Mouse (Mus musculus) liver, embryonic 14.5 days (tissue): Measurements from ENCODE around the gene Ddx6. TPM values are rescaled to one million over a fixed set of nuclear protein-coding genes. Genes with fewer than 3 reads are reported as not detected.

Source experiments
- ATAC-seq: fragments of 200-750 bp; cut with Nextera tagmentation; 2 replicates; pipeline ENCODE4 v1.8.0; 2017; ENCODE audit warnings: moderate number of reproducible peaks, mild to moderate bottlenecking, moderate library complexity; ENCODE audit not compliant: insufficient read depth
- DNase-seq, 3 experiments: peaks; one replicate each; pipeline ENCODE4 v3.0.0-alpha.2; 2012 to 2013; ENCODE audit warnings: low read depth in 3 of 3, low spot score in 3 of 3
- H3K27ac ChIP-seq: fragments of 300-500 bp; sonication (generic); 2 replicates; pipeline ENCODE4 v1.5.1; 2014; ENCODE audit warnings: moderate library complexity, mild to moderate bottlenecking, control low read depth, inconsistent platforms
- H3K27me3 ChIP-seq: fragments of 300-500 bp; sonication (generic); 2 replicates; pipeline ENCODE4 v1.6.1; 2014; ENCODE audit warnings: mild to moderate bottlenecking, low read length, moderate library complexity; ENCODE audit not compliant: control insufficient read depth, insufficient read depth
- H3K36me3 ChIP-seq: fragments of 300-500 bp; sonication (generic); replicated peaks from 2 replicates; pipeline ENCODE4 v1.6.1; 2014; ENCODE audit warnings: low read depth; ENCODE audit not compliant: control insufficient read depth, insufficient read depth
- H3K4me1 ChIP-seq, 2 experiments: fragments of 200-500 bp in 1 of 2; fragments of 300-500 bp in 1 of 2; sonication (generic) in 1 of 2; replicated peaks; 2 replicates each; pipeline ENCODE4 v1.6.1; 2012 to 2014; ENCODE audit warnings: antibody characterized with exemption in 1 of 2, inconsistent platforms in 1 of 2, low read length in 1 of 2; ENCODE audit not compliant: control insufficient read depth in 2 of 2, insufficient read depth in 2 of 2
- H3K4me2 ChIP-seq: fragments of 300-500 bp; sonication (generic); 2 replicates; pipeline ENCODE4 v1.6.1; 2014; ENCODE audit warnings: low read depth, mild to moderate bottlenecking, control low read depth, moderate library complexity
- H3K4me3 ChIP-seq, 2 experiments: fragments of 200-500 bp in 1 of 2; fragments of 300-500 bp in 1 of 2; sonication (generic) in 1 of 2; 2 replicates each; pipeline ENCODE4 v1.5.1; 2012 to 2014; ENCODE audit warnings: low read depth in 2 of 2, low read length in 2 of 2, mild to moderate bottlenecking in 2 of 2, control low read depth in 1 of 2, inconsistent platforms in 1 of 2, moderate library complexity in 1 of 2; ENCODE audit not compliant: insufficient read depth in 1 of 2
- H3K9ac ChIP-seq: fragments of 300-500 bp; sonication (generic); replicated peaks from 2 replicates; pipeline ENCODE4 v1.6.1; 2014; ENCODE audit warnings: mild to moderate bottlenecking, control low read depth, moderate library complexity
- H3K9me3 ChIP-seq: fragments of 300-500 bp; sonication (generic); 2 replicates; pipeline ENCODE4 v1.6.1; 2016; ENCODE audit warnings: low read length, mixed read lengths; ENCODE audit not compliant: control insufficient read depth
- CTCF ChIP-seq: IDR thresholded peaks from 2 replicates; pipeline ENCODE4 v1.5.1; 2016; ENCODE audit warnings: antibody characterized with exemption, low read depth, control low read depth
- EP300 ChIP-seq: IDR thresholded peaks from 2 replicates; pipeline ENCODE4 v1.6.1; 2016; ENCODE audit warnings: antibody characterized with exemption, low read depth
- WGBS: fragments of 180-500 bp; shearing (Covaris S2); extraction: QIAGEN DNeasy Blood & Tissue Kit; methylation state at CpG from one replicate; pipeline ENCODE4 v1.1.7; 2014; ENCODE audit not compliant: insufficient replicate concordance; 5-methylcytosine and 5-hydroxymethylcytosine counted together
- polyA plus RNA-seq, 2 experiments: library from polyadenylated mRNA; depleted of rRNA in 1 of 2; stranded (reverse) in 1 of 2; unstranded in 1 of 2; fragments of >200 nt; fragmentation: Nextera tagmentation in 1 of 2; extraction: Ambion mirVana in 1 of 2; gene quantifications; 2 replicates each; pipeline versions ENCODE4 v1.2.1 to v1.2.3; 2012 to 2014

The Ddx6 gene
- polyA plus RNA-seq, 2 experiments, result 4.4 to 9.4 TPM

DNA sequence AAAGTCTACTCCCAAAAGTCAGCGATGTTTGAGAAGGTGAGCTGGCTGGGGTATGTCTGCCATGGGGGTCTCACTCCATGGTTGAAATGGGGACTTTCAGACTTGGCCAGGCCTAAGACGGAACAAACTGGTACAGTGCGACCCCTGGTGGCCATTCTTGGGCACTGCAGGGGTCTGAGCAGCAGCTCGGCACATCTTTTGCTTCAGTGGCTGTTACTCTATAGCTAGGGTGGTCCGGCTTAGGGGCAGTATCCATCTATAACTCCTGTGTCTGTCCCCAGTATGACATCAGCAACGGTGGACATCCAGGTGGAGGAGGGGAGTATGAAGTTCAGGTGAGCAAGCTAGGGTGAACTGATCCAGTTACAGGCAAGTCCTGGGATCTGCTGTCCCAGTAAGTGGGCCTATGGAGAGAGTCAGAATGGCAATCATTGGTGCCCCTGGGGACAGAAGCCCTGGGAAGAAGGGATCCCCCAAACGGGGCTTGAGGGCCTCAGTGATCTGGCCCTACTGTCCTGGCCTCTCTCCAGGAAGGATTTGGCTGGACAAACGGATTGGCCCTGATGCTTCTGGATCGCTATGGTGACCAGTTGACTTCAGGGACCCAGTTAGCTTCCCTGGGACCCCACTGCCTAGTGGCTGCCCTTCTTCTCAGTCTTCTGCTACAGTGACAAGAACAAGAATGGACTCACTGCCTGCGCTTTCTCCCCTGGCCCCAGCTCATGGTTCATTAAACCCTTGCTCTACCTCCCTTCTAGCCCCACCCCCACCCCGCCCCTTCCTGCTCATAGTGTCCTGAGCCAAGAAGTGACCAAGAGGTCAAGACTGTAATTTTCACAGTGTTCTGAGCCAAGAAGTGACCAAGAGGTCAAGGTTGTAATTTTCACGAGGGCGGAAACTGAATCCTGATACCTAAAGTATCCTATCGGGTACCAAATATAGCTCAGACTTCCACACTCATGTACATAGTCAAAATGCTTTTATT is 80.9 kb downstream of the Ddx6 start:
- Histone ChIP-seq H3K27me3 (no peaks in the 10 kb centered on the region), H3K9me3 (no peaks in the 10 kb centered on the region), H3K36me3 (no peaks in the 10 kb centered on the region), H3K27ac (no peak overlapping the region), H3K9ac (no peak overlapping the region), H3K4me1 (no peaks in the 10 kb centered on the region), H3K4me3 (no peak overlapping the region), H3K4me2 (no peak overlapping the region)
- ATAC-seq (no peak), DNase-seq (peak in 2 of 3 experiments; percentile 17 to 24)
- TF ChIP-seq EP300, result no peak
- TF ChIP-seq CTCF, result peak; percentile 99
- WGBS, result 39% methylated on average over 14 of the region's 14 CpGs

DNA sequence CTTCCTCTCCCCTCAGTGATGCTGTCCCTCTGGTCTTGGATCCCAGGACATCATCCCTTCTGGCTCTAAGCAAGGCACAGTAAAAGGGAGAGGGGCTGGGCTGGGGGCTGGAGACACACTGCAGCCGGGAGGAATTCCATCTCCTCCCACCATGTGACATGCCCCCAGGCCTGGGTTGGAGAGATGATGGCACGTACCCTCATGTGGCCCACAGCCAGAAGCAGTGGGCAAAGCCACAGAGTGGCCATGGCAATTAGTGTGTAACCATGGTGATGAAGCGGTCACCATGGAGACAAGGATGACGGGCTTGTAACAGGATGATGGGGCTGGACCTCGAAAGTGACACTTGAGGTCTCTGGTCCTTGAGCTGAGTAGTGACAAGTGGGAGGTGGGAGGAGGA is 81.9 kb downstream of the Ddx6 start:
- 67% methylated on average over 5 of the region's 5 CpGs for WGBS
- Histone ChIP-seq H3K9me3 (no peaks in the 10 kb centered on the region), H3K4me1 (peaks cover 0 to 7% of the 10 kb centered on the region in 2 experiments; a peak in 2 of 4 replicates), H3K4me3 (no peak overlapping the region), H3K4me2 (no peak overlapping the region), H3K36me3 (no peaks in the 10 kb centered on the region), H3K27ac (no peak overlapping the region), H3K9ac (no peak overlapping the region), H3K27me3 (no peaks in the 10 kb centered on the region)
- ATAC-seq (no peak), DNase-seq (no peak)
- TF ChIP-seq CTCF (no peak), EP300 (no peak)

DNA sequence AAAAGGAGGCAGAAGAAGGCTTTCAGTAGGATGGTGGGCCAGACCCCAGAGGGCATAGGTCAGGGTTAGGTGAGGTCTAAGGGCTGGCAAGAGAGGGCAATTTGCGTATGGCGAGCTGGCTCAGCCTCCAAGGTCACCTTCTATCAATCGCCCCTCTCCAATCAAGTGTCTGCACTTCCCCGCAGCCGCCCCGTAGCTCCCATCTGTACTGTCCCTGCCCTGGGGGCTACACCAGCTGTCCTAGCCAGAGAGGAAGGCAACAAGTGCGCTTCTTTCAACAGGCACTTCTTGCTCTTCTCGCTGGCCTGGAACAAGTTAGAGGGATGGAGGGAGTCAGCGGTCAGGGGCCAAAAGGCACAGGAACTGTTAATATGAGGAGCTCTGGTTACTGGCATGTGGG is 83.3 kb downstream of the Ddx6 start:
- no peak for ATAC-seq
- Histone ChIP-seq H3K9ac (no peak overlapping the region), H3K4me2 (no peak overlapping the region), H3K36me3 (no peaks in the 10 kb centered on the region), H3K4me1 (peaks cover 0 to 7% of the 10 kb centered on the region in 2 experiments; a peak in 2 of 4 replicates), H3K27ac (no peak overlapping the region), H3K27me3 (no peaks in the 10 kb centered on the region), H3K9me3 (no peaks in the 10 kb centered on the region), H3K4me3 (no peak overlapping the region)
- WGBS, result 69% methylated on average over 9 of the region's 9 CpGs
- DNase-seq, result no peak
- TF ChIP-seq EP300, result no peak
- TF ChIP-seq CTCF, result no peak

Other genes starting within 250 kb of the Ddx6 start
- gene Vps11, start 243.2 kb upstream of the Ddx6 start, polyA plus RNA-seq (2012; rRNA removed), result 9.4 and 9.7 TPM in 2 replicates
- 11.5 and 12.0 TPM in 2 replicates for gene Vps11, start 243.2 kb upstream of the Ddx6 start, polyA plus RNA-seq (2014; fragmentation: Nextera tagmentation; extraction: Ambion mirVana)
- 12.5 and 16.5 TPM in 2 replicates for gene Hyou1, start 225.4 kb upstream of the Ddx6 start, polyA plus RNA-seq (2012; rRNA removed)
- 12.5 and 12.8 TPM in 2 replicates for gene Hyou1, start 225.4 kb upstream of the Ddx6 start, polyA plus RNA-seq (2014; fragmentation: Nextera tagmentation; extraction: Ambion mirVana)
- gene Slc37a4, start 208.0 kb upstream of the Ddx6 start, polyA plus RNA-seq (2012; rRNA removed), result 15.9 and 16.7 TPM in 2 replicates
- 26.6 and 29.7 TPM in 2 replicates for gene Slc37a4, start 208.0 kb upstream of the Ddx6 start, polyA plus RNA-seq (2014; fragmentation: Nextera tagmentation; extraction: Ambion mirVana)
- 350 and 717 TPM in 2 replicates for gene Rps25, start 197.8 kb upstream of the Ddx6 start, polyA plus RNA-seq (2012; rRNA removed)
- 1,544 and 1,614 TPM in 2 replicates for gene Rps25, start 197.8 kb upstream of the Ddx6 start, polyA plus RNA-seq (2014; fragmentation: Nextera tagmentation; extraction: Ambion mirVana)
- 24.2 and 26.6 TPM in 2 replicates for gene Trappc4, start 197.3 kb upstream of the Ddx6 start, polyA plus RNA-seq (2012; rRNA removed)
- 44.4 and 52.9 TPM in 2 replicates for gene Trappc4, start 197.3 kb upstream of the Ddx6 start, polyA plus RNA-seq (2014; fragmentation: Nextera tagmentation; extraction: Ambion mirVana)
- gene Ccdc84, start 186.3 kb upstream of the Ddx6 start, polyA plus RNA-seq (2012; rRNA removed), result 15.3 and 16.3 TPM in 2 replicates
- 10.0 TPM in 2 replicates for gene Ccdc84, start 186.3 kb upstream of the Ddx6 start, polyA plus RNA-seq (2014; fragmentation: Nextera tagmentation; extraction: Ambion mirVana)
- gene Foxr1, start 163.8 kb upstream of the Ddx6 start, polyA plus RNA-seq (2012; rRNA removed), result not detected in 2 replicates
- not detected in 2 replicates for gene Foxr1, start 163.8 kb upstream of the Ddx6 start, polyA plus RNA-seq (2014; fragmentation: Nextera tagmentation; extraction: Ambion mirVana)
- gene Upk2, start 149.9 kb upstream of the Ddx6 start, polyA plus RNA-seq (2012; rRNA removed), result 0.04 TPM in 1 of 2 replicates, not detected in the other
- not detected in 2 replicates for gene Upk2, start 149.9 kb upstream of the Ddx6 start, polyA plus RNA-seq (2014; fragmentation: Nextera tagmentation; extraction: Ambion mirVana)
- gene Bcl9l, start 122.1 kb upstream of the Ddx6 start, polyA plus RNA-seq (2012; rRNA removed), result 1.6 and 1.9 TPM in 2 replicates
- 1.0 and 1.5 TPM in 2 replicates for gene Bcl9l, start 122.1 kb upstream of the Ddx6 start, polyA plus RNA-seq (2014; fragmentation: Nextera tagmentation; extraction: Ambion mirVana)
- gene Cxcr5, start 43.0 kb upstream of the Ddx6 start, polyA plus RNA-seq (2012; rRNA removed), result 0.03 TPM in 2 replicates
- not detected in 2 replicates for gene Cxcr5, start 43.0 kb upstream of the Ddx6 start, polyA plus RNA-seq (2014; fragmentation: Nextera tagmentation; extraction: Ambion mirVana)
- gene Treh, start 68.3 kb downstream of the Ddx6 start, polyA plus RNA-seq (2012; rRNA removed), result not detected in 2 replicates
- not detected in 2 replicates for gene Treh, start 68.3 kb downstream of the Ddx6 start, polyA plus RNA-seq (2014; fragmentation: Nextera tagmentation; extraction: Ambion mirVana)
- gene Phldb1, start 130.3 kb downstream of the Ddx6 start, polyA plus RNA-seq (2012; rRNA removed), result 2.6 and 2.7 TPM in 2 replicates
- gene Phldb1, start 130.3 kb downstream of the Ddx6 start, polyA plus RNA-seq (2014; fragmentation: Nextera tagmentation; extraction: Ambion mirVana), result 1.6 and 2.3 TPM in 2 replicates
- gene Arcn1, start 163.0 kb downstream of the Ddx6 start, polyA plus RNA-seq (2012; rRNA removed), result 26.6 and 33.5 TPM in 2 replicates
- 84.1 and 88.5 TPM in 2 replicates for gene Arcn1, start 163.0 kb downstream of the Ddx6 start, polyA plus RNA-seq (2014; fragmentation: Nextera tagmentation; extraction: Ambion mirVana)
- gene Ift46, start 163.0 kb downstream of the Ddx6 start, polyA plus RNA-seq (2012; rRNA removed), result 8.8 and 11.3 TPM in 2 replicates
- 16.0 and 17.3 TPM in 2 replicates for gene Ift46, start 163.0 kb downstream of the Ddx6 start, polyA plus RNA-seq (2014; fragmentation: Nextera tagmentation; extraction: Ambion mirVana)
- gene Tmem25, start 194.4 kb downstream of the Ddx6 start, polyA plus RNA-seq (2012; rRNA removed), result 3.6 and 4.9 TPM in 2 replicates
- 1.3 and 1.9 TPM in 2 replicates for gene Tmem25, start 194.4 kb downstream of the Ddx6 start, polyA plus RNA-seq (2014; fragmentation: Nextera tagmentation; extraction: Ambion mirVana)
- gene Ttc36, start 198.2 kb downstream of the Ddx6 start, polyA plus RNA-seq (2012; rRNA removed), result 40.4 and 43.5 TPM in 2 replicates
- 72.0 and 77.4 TPM in 2 replicates for gene Ttc36, start 198.2 kb downstream of the Ddx6 start, polyA plus RNA-seq (2014; fragmentation: Nextera tagmentation; extraction: Ambion mirVana)